Mouse (Mus musculus) left cerebral cortex, postnatal 4 days (tissue): Measurements from ENCODE around the gene Zfp653. TPM values are rescaled to one million over a fixed set of nuclear protein-coding genes. Genes with fewer than 3 reads are reported as not detected.
"Not testable (repeated sequence)": the region's sequence is repeated elsewhere in the genome, so short reads cannot be mapped to it uniquely, and the experiment has no call there.

Experiments used
- DNase-seq: peaks from one replicate; pipeline ENCODE4 v3.0.0-alpha.2; 2022
- intact Hi-C: fragments of 180-260 bp; cut with DNase I; formaldehyde crosslinking; loops from one replicate; pipeline ENCODE4 v1.15.1; 2025
- total RNA-seq, 2 experiments: library from RNA; stranded (reverse); gene quantifications; 2 replicates each; pipeline ENCODE4 v1.2.3; 2021

Zfp653 gene
- total RNA-seq, result 10 to 100 TPM; 28.6 to 30.1 TPM

GRCm38 (mm10) chr9:22070791-22071573, at the start of gene Zfp653, which contains the start of gene Gm49318:
Zfp653 (minus strand) TSS chr9:22071376.
Gm49318 (minus strand) TSS chr9:22071259.
- peak; percentile 99 for DNase-seq
- intact Hi-C loops, result no loop called here

- DNase-seq, result no peak
- intact Hi-C loops, result no loop called here
Measured at GRCm38 (mm10) chr9:22119543-22119942, 48.4 kb upstream of the Zfp653 start.

- intact Hi-C loops, result no loop called here
- peak; percentile 49 for DNase-seq
Measured at GRCm38 (mm10) chr9:22117754-22118456, 46.7 kb upstream of the Zfp653 start.

GRCm38 (mm10) chr9:22116740-22117426, 45.7 kb upstream of the Zfp653 start, which contains the start of gene Elof1:
Elof1 (minus strand) TSS chr9:22117172.
- intact Hi-C loops, result no loop called here
- DNase-seq, result peak; percentile 95

GRCm38 (mm10) chr9:22116086-22116485, 44.9 kb upstream of the Zfp653 start:
- intact Hi-C loops, result no loop called here
- DNase-seq, result peak; percentile 65

- DNase-seq, result no peak
- intact Hi-C loops, result no loop called here
Measured at GRCm38 (mm10) chr9:22115635-22116034, 44.5 kb upstream of the Zfp653 start.

GRCm38 (mm10) chr9:22108194-22108593, 37.0 kb upstream of the Zfp653 start:
- intact Hi-C loops, result no loop called here
- DNase-seq, result no peak

- intact Hi-C loops, result no loop called here
Measured at GRCm38 (mm10) chr9:22099922-22100321, 28.7 kb upstream of the Zfp653 start.

GRCm38 (mm10) chr9:22098993-22099696, 28.0 kb upstream of the Zfp653 start, which contains the start of gene Cnn1:
Cnn1 (plus strand) TSS chr9:22099216.
- DNase-seq, result peak; percentile 25
- intact Hi-C loops, result no loop called here

More at GRCm38 (mm10) chr9:22099922-22100321, 28.7 kb upstream of the Zfp653 start:
- no peak for DNase-seq

GRCm38 (mm10) chr9:22095854-22096307, 24.7 kb upstream of the Zfp653 start:
- DNase-seq, result peak; percentile 78
- intact Hi-C loops, result no loop called here

- intact Hi-C loops, result no loop called here
- DNase-seq, result no peak
Measured at GRCm38 (mm10) chr9:22092746-22093145, 21.6 kb upstream of the Zfp653 start.

- no peak for DNase-seq
- intact Hi-C loops, result no loop called here
Measured at GRCm38 (mm10) chr9:22089986-22090385, 18.8 kb upstream of the Zfp653 start.

GRCm38 (mm10) chr9:22089281-22089680, 18.1 kb upstream of the Zfp653 start:
- intact Hi-C loops, result no loop called here
- DNase-seq, result no peak

GRCm38 (mm10) chr9:22087034-22087618, 15.9 kb upstream of the Zfp653 start:
- no peak for DNase-seq
- intact Hi-C loops, result no loop called here

- intact Hi-C loops, result no loop called here
- no peak for DNase-seq
Measured at GRCm38 (mm10) chr9:22086012-22086411, 14.8 kb upstream of the Zfp653 start.

- intact Hi-C loops, result no loop called here
- peak; percentile 93 for DNase-seq
Measured at GRCm38 (mm10) chr9:22085022-22085834, 14.1 kb upstream of the Zfp653 start, which contains the start of gene Ecsit. Ecsit (minus strand) TSS chr9:22085438.

- intact Hi-C loops, result no loop called here
- no peak for DNase-seq
Measured at GRCm38 (mm10) chr9:22084667-22085021, 13.5 kb upstream of the Zfp653 start.

GRCm38 (mm10) chr9:22076223-22076622, 5.0 kb upstream of the Zfp653 start:
- intact Hi-C loops, result no loop called here
- DNase-seq, result no peak

GRCm38 (mm10) chr9:22075778-22076177, 4.6 kb upstream of the Zfp653 start:
- DNase-seq, intact Hi-C loops: not testable (repeated sequence)
